Mouse (Mus musculus) ZHBTc4 (cell line): ENCODE data around the gene Tmem245.
A peak's percentile ranks its signal among the peaks of the same experiment; 100 is the strongest.

Experiments used
- DNase-seq: peaks from one replicate; pipeline ENCODE4 v3.0.0-alpha.2; 2011; ENCODE audit warnings: low read depth, low spot score

Tmem245 gene

DNA sequence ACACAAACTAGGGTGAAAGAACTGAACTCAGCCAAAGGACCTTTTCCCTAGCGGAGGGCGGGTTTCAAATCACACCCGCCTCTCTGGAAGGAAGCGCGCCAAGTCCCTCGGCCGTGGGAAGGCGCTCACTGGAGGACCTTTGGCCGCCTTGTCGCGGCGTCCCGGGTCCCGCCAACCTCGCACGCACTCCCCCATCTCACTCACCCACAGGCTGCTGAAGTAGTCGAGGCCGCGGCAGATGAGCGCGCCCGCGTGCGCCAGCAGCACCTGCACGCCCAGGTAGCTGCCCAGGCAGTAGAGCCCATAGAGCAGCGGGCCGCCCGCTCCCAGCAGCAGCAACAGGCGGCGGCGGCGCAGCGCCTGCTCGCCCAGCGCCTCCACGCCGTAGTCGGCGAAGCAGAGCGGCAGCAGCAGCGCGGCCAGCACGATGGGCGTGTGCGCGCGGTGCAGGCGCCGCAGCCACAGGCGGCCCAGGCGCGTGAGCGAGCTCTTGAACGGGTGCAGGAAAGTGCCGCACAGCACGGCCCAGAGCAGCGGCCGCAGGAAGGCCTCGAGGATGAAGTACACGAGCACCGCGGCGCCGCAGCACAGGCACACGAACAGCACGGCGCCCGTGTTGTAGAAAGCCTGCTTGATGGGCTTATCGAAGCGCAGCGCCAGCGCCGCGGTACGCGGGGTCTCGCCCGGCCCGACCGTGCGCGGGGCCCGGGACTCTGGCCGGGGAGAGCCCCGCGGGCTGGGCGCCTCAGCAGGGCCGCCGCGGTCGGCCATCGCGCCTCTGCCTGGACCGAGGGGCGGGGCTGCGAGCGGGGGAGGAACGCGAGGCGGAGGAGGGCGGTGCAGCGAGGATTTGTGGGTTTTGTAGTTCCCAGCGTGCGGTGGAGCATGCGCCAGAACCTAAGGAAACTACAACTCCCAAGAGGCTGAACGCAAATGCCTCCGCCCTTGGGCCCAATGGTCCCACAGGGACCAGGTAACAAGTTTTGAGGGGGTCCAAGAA, at the start of gene Tmem245:
TSS of gene Tmem245 (minus strand) at position 797 of the 1,000 bp plus-strand sequence.
- DNase-seq = peak; percentile 98

GRCm38 (mm10) chr4:56993331-56993730, 46.1 kb upstream of the Tmem245 start:
- DNase-seq = no peak

GRCm38 (mm10) chr4:56991951-56992350, 44.7 kb upstream of the Tmem245 start:
- no peak for DNase-seq

DNA sequence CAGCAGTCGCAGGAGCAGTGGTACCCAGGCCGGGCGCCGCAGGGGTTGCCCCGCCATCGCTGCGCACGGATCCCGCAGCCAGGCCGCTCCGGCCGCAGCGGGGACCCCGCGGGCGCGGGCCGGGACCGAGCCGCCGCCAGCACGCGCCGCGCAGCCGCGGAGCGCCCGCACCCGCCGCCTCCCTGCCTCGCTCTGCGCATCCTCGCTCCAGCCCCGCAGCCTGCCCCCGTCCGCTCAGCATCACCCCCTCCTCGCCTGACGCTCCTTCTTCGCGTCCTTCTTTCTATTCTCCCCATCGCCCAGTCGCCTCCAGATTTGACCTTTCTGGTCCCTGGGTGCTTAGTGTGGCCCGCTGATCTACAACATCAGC, 43.0 kb upstream of the Tmem245 start, which contains the start of gene Frrs1l:
TSS of gene Frrs1l (minus strand) at position 177 of the 370 bp plus-strand sequence.
- DNase-seq = peak; percentile 36

DNA sequence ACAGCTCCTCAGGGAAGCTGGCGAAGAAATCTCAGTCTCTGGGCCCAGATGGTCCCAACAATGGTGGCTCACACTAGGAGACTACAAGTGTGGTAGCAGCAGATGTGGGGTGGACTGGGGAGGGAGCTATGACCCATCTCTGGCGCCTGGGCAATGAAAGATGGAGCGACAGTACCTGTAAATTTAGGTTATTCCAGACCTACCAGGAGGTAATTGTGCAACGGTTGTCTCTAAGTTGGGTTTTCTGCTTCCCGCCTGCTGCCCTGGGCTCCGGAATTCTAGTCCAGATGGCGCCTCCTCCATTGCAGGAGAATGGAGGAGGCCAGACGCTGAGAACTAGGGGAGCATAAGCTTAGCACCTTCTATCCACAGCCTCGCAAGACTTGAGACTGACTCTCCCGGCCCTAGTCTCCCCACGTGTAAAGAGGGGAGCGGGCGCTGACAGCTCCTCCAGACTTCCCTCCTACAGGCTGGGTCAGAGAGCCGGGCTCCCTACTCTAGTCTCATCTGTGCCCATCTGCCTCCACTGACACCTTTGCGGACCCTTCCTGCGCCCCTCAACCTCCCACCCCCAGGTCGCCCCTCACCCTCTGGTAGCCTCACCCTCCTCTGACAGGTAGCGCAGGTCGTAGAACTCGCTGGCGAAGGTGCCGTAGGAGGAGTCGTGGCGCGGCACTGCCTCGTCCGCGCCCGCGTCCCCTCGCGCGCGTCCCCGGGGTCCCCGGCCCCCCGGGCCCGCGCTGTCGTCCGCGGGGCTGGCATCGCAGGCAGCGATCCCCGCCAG, 42.4 kb upstream of the Tmem245 start:
- DNase-seq = peak; percentile 46

DNA sequence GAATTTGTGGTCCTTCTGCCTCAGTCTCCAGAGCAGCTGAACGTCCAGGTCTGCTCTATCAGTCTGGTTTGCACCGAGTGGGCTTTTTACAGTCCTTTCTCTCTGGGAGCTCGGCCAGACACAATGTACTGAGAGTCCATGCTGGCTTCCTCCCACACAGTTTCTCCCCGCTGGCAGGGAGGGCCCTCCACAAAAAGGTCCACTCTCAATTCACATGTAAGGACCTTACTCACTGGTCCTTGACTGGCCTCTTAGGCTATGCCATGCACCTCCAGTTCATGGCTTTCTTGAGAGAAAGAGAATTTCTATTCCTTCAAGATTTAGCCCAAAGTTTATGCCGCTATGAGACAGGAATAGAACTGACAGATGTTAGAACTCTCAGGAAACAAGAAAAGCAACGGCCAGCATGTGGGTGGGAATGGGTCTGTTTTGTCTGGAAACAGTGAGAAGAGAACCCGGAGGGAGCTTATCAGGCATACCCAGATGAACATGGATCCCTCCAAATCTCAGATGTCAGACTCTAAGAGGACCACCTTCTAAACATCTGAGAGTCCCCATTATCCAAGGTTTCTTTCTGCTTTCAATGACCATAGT, 18.4 kb upstream of the Tmem245 start:
- DNase-seq = no peak

GRCm38 (mm10) chr4:56963687-56964086, 16.4 kb upstream of the Tmem245 start:
- no peak for DNase-seq

DNA sequence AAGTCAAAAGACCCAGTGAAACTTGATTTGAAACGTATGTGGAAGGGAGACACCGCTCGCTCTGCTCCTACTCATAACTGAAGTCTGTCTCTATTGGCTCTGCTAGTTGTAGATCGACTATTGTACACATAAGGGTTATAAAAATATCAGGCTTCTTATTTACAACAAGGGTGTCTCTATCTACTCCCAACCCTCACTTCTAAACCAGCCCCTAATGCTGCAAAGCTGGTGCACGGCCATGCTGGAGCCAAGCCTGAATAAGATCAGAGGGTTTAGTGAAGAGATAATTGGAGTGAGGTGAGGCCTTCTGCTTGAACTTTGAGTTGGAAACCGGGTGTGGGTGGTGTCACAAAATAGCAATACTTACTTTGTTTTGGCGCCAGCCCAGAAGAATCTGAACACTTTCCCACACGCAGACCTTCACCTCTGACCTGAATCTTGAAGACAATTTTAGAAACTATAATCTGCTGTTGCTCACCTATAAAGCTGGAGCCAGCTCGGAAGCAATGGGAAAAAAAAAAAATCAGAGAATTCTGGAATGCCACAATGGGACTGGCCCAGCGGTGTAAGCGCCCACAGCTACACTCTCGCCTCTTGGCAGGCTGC, 14.2 kb upstream of the Tmem245 start:
- DNase-seq = no peak

DNA sequence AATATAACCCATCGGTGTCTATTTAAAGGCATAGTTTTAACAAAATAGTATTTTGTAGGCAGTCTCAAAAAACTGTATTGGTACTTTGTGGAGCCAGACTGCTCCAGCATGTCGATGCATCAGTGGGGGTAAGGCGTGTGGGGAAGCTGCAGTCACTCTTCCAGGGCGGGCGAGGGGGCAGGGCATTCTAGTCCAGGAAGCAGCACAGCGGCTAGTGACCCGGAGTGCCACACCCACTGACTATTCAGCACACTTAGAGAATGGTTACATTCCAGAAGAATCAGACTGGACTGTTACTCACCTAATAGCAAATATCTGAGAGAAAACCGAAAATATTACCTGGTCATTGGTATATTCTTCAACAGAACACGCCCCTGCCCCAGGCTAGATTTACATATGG, 10.3 kb upstream of the Tmem245 start:
- DNase-seq = peak; percentile 73

- peak; percentile 68 for DNase-seq
Observed at GRCm38 (mm10) chr4:56953235-56953634, 6.0 kb upstream of the Tmem245 start.

GRCm38 (mm10) chr4:56951701-56952100, 4.5 kb upstream of the Tmem245 start:
- DNase-seq = peak; percentile 51

DNA sequence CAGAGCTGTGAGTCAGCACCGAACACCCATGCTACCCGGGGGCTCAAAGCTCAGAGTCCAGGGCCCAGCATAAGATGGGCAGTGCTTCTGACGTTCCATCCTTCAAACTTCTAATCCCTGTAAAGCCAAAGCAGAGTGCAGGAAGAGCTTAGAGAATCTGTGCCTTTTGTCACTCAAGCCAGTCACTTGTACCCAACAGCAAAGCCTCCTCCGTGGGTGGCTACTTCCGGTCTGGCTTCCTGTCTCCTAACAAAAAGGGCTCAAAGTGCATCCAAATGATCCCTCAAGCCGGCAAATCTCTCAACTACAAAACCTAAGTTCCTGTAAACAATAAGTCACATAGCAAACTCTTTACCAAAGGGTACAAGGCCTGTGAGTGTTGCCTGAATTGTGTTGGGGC, 2.3 kb upstream of the Tmem245 start:
- DNase-seq = peak; percentile 61

DNA sequence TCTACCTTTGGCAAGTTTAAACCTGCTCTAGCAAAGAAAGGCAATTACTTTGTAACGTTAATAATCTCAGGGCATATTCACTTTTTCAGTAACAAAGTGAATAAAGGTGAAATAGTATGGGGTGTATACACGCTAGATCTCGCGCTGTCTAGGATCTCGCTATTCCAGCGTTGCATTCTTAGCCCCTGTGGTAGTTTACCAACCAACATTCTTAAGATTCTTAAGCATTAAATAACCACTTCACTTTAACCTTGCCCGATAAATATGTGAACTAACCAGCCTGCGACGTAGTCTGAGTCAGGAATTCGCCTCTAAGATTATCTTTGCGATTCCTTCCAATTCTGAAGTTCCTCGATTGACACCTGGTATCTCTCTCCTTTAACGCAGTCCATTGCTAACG, 1.1 kb downstream of the Tmem245 start:
- peak; percentile 71 for DNase-seq

DNA sequence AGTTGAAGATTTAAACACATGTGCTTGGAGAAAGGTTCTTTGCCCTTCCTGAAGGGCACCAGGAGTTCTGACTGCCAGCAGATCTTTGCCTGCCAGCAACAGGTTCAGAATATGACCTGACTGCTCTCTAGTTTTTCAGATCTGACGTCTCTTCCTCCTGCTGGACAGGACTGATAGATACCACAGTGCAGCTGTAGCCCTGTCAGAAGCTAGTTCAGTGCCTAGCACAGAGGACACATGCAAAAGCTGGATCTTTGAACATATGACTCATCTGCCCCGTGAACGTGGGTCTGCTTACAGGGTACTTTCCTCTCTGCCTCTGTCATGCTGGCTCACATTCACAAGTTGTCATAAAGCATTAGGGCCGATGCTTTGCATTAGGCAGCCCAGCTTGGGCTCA, 3.0 kb downstream of the Tmem245 start:
- DNase-seq = no peak

DNA sequence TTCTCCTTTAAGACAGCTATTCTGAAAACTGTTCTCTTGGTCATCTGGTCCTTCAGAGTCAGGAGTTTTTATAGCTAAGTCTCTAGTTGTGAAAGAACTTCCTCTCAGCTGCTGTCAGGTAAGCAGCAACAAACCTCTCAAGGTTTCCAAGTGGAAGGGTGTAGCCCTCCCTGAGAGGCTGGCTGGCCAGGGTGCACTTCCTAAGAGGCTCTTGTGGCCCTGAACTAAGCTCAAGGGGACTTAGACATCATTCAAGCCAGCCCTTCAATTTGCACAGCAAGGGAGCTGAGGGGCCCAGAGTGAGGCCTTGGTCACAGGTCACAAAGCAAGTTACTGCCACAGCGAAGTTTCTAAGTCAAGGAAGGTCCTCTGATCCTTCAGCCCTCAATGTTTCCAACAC, 4.0 kb downstream of the Tmem245 start:
- no peak for DNase-seq

GRCm38 (mm10) chr4:56942567-56942966, 4.7 kb downstream of the Tmem245 start:
- DNase-seq = no peak

GRCm38 (mm10) chr4:56941481-56941880, 5.8 kb downstream of the Tmem245 start:
- no peak for DNase-seq

GRCm38 (mm10) chr4:56937136-56937535, 10.1 kb downstream of the Tmem245 start:
- peak; percentile 54 for DNase-seq

GRCm38 (mm10) chr4:56935327-56935726, 11.9 kb downstream of the Tmem245 start:
- DNase-seq = no peak

- DNase-seq = no peak
Observed at GRCm38 (mm10) chr4:56933154-56933553, 14.1 kb downstream of the Tmem245 start.

- peak; percentile 93 for DNase-seq
Observed at GRCm38 (mm10) chr4:56932096-56932495, 15.1 kb downstream of the Tmem245 start.

DNA sequence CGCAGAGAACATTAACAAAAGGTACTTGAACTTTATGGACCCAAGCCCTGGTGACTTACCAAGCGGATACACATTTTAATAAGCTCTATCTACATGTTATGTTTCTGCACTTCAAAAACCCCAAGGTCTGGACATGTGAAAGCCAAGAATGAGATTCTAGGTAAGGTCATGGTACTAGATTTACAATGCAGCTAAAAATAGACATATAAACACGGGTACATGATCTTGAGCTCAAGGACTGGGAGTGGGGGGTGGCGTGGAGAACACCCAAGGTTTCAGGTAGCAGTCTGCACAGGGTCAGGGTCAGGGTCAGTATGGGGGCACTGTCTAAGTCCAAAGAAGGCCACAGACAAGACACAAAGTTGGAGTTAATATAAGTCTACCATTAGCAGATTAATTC, 16.9 kb downstream of the Tmem245 start:
- DNase-seq = no peak
